Mouse (Mus musculus) kidney, adult 9 months (tissue): ENCODE measurements around the gene Itgb3bp.
A peak's percentile ranks its signal among the peaks of the same experiment; 100 is the strongest.

Experiments
- DNase-seq: peaks from one replicate; pipeline ENCODE4 v3.0.0; 2022

Itgb3bp gene

DNA sequence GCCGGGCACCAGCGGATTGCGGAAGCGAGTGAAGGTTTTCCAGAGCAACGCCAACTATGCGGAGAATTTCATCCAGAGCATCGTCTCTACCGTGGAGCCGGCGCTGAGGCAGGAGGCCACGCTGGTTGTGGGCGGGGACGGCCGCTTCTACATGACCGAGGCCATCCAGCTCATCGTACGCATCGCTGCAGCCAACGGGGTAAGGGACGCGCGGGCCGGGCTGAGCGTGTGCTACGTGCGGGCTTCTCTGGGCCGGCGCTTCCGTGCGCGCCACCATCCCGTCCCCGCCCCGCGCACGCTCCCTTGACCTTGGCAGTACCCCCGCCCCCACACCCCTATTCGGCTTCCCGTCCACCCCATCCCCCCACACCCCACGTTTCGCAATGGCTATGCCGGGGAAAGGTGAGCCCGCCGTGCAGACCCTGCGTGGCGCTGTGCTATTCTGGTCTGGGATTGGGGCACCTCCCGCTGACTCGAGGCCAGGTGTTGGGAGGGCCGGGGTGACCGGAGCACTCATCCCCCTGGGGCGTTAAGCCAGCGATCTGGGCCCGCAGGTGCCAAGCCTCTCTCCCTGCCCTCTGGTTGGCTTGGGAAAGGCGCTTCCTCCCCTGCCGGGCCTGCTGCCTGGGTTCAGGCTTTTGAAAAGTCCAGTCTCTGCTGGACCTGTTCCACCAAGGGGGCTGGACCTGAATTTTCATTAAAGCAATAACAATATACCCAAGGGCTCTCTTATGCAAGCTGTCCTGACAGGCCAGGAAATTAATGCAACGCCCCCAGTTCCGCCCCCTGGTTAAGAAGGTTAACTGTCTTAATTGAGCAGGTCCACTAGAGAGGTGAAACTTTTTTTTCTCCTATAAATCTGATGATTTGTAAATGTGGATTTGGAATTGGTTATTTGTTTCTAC is at the start of gene Itgb3bp:
Gene Itgb3bp, minus strand, starts transcription at position 201 of the 905 bp plus-strand sequence.
- peak; percentile 94 for DNase-seq

DNA sequence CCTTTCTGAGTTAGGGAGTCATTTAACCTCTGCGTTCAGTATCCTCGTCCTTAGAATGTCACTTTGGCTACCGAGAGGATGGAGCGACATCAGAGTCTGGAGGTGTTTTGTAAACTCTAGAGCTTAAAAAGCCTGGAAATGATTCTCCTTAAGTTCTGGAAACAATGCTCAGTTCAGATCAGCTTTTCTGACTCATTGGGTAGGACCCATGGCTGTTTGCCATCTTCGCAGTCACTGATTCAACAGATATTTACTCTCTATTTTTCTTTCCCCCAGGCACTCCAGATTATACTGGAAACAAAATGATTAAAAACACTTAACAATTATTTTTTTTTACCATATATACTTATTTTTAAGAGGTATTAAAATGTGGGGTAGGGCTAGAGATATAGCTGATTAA is 49.7 kb upstream of the Itgb3bp start:
- DNase-seq = no peak

DNA sequence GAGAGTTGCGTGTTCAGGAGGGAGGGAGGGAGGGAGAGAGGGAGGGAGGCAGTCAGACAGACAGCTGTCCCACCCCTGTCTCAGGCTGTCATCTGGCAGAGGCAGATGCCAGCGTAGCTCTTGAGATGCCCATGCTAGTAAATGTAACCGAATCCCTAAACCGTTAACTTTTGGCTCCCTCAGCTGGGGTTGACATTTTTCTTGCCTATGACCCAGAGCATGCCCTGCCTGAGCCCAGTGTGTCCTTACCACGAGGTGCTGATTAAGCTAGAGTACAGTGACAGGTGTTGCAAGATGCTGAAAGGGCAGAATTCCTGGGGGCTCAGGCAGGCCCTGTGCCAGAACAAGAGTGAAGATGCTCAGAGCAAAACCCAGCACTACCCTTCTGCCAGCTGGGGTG is 44.8 kb upstream of the Itgb3bp start:
- DNase-seq = no peak

DNA sequence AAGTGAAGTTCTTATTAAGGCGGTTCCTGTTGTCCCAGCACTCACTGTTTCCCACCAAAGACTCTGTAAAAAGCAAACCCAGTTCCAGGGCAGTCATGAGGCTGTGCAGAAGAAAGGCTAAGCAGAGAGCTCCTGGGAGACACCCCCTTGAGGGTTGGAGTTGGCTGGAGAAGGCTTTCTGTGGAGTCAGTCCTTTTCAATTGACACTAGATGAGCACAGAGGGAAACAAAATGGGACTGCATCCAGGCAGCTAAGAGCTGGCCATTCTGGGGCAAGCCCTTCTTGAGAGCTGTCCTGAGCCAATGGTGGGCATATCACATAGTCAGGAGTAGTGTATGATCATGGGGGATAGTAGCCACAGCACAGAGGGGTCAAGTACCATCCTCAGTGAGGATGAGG is 44.3 kb upstream of the Itgb3bp start:
- no peak for DNase-seq

DNA sequence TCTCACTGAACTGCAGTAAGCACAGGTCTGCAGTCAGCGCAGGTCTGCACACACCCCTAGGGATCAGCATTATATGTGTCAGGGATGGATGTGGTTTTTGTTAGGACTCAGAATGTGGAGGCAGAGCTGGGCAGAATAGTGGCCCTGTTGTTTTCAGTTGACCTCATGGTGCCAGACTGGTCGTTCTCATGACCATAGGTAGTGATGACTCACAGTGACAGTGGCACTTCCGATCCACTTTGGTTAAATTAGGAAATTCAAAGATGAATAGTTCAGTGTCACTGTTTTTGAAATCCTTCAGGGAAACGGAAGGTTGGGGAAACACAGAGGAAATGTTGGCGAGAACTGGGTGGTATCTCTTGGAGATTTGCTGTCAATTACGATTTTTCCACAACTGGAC is 43.3 kb upstream of the Itgb3bp start:
- no peak for DNase-seq

DNA sequence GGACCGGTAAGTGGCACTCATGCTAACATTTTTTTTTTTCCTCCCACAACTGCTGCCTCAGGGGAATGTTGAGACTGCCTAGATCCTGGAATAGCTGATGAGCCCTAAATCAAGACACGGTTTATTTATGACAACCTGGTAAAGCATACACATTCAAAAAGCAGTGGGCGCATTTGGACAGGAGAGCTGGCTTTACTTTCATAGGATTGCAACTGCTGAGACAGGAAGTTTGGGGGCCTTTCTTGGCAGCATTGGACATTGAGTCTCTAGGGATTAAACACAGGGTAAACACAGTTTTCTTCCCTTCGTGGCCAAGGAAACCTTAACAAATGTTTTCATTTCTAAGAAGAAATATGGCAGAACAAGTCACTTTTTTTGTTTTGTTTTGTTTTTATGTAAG is 40.5 kb upstream of the Itgb3bp start:
- peak; percentile 26 for DNase-seq

DNA sequence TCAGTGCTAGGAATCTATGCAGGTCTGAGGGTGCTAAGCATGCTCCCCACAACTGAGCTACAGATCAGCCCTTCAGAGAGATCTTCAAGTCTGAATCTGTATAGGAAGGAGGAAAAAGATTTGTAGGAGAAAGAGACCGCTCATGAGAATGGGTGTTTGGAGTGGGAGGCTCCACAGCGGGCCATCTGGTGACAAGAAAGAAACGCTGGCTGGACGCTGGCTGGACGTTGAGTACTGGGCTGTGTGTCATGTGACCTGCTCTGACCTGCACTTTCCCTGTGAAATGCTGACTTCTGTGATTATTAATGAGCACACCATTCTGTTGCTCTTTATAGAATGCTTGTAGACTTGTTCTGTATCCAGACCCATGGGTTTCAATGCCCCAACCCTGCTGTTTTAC is 39.7 kb upstream of the Itgb3bp start:
- peak; percentile 57 for DNase-seq

DNA sequence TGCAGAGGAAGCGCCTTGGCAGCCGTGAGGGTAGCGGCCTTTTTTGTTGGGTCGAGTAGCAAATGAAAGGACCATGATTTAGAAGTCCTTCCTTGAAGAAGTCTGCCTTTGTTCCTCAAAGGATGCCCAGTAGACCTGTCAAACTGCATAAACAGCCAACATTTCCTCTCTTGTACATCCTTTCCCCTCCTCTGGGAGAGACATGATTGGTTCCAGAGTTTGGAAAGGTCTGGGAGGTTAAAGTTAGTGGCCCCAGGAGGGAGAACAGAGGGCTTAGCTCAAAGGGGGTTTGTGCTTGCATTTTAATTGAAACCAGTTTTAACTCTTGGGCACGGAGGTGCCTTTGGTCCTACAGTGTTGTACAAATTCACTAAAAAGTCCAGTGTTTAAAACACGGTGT is 36.9 kb upstream of the Itgb3bp start:
- no peak for DNase-seq

DNA sequence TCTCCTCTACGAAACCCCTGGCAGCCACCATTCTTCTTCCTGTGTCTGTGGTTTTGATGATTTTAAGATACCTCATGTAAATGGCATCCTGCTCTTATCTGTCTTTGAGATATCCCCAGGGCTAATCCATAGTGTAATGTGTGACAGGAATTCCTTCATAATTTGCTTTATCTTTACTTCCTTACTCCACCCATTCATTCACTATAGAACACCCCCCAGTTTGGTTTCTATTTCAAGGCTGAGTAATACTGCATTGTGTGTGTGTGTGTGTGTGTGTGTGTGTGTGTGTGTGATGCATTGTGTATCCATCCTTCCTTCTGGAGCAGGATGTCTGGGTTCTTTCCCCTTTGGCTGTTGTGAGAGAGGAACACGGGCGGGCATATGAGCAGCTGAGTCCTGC is 29.7 kb upstream of the Itgb3bp start:
- DNase-seq = no peak

DNA sequence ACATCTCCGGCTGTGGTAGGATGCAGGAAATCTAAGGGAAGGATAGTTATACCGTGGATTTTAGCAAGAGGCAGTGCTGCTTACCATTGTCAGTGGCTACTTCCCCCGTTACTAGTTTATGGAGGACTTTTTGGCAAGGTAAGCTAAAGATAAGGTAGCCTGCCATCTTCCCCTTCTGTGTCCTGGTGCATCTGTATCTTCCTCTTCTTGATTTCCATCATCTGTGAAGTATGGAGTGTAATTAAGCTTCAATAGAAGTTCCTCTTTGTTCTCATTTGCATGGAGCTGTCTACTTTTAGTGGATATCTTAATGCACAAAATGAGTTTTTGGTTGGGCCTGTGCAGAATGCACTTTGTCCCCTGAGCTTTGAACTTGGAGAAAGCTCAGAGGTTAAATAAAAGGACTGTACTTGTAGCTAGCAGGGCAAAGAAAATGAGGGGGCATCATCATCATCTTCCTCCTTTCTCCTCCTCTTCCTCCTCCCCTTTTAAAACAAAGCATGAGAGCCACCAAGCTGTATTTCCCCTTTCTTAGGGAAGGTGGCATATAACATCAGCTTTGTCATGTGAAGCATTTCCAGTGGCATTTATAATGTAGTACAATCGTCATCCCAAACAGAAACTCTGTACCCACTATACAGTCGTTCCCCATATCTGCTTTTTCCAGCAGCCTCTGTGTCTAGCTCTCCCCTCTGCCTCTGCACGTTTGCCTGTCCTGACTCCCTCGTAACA is 28.6 kb upstream of the Itgb3bp start:
- DNase-seq = peak; percentile 55

DNA sequence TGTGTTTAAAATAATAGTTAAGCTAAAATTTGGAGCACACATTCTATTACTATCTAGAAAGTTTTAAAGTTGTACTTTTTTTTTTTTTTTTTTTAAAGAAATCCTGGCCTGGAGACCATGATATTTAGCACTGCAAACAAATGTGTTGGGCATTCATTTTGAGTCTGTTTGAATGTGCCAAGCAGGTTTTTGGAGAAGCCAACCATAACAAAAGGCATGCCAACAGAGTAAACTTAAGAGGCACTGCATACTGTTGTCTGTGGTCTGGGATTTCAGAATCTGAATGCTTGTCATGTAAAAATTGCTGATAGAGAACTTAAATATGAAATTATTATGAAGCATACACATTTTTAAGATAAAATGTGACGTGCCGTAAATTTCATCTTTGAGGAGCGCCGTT is 27.6 kb upstream of the Itgb3bp start:
- DNase-seq = no peak

DNA sequence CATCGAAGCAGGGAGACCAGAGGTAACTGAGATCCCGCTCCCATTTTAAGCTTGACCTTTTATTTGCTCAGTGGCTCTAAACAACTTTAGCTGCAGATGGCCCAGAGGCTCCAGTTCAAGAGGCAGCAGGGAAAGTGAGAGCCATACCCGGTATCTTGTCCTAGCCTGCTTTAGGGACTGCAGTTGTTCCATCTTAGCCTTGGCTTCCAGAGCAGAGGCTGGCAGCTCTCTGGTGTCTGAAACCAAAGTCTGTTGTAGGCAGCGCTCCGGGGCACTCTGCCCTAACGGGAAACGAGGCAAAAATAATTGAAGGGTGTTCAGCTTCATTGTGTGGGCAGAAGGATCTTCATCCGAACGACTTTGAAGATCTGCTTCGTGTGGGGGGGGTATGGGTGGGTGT is 25.8 kb upstream of the Itgb3bp start:
- DNase-seq = no peak

DNA sequence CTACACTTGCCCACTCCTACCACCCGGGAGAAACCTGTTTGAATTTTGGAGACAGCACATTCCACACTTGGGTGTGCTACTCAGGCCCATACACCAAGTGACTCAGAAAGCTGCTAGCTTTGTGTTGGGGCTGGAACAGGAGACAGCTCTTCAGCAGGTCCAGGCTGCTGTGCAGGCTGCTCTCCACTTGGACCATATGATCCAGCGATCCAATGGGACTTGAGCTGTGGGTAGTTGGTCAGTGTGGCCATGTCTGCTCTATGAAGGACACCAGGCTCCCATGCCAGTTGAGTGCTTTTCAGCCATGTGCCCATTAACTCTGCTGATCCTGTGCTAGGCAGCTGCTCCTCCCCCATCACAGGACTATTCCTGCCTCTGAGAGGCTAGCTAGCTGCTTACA is 24.3 kb upstream of the Itgb3bp start:
- DNase-seq = no peak

DNA sequence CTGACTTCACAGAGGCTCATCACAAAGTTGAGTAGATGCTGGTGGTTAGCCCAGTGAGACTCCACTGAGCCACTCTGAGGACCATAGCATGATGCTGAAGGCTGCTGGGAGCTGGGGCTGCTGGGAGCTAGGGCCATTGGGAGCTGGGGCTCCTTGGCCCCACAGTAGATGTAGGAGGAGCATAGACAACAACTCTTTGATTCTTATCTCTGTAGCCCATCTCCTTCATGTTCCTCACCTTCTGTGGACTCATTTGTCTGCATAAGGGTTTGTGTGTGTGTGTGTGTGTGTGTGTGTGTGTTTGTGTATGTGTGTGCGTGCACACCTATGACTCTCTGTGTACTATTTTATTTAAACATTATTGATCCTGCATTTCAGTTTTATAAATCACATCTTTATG is 18.3 kb upstream of the Itgb3bp start:
- DNase-seq = no peak

DNA sequence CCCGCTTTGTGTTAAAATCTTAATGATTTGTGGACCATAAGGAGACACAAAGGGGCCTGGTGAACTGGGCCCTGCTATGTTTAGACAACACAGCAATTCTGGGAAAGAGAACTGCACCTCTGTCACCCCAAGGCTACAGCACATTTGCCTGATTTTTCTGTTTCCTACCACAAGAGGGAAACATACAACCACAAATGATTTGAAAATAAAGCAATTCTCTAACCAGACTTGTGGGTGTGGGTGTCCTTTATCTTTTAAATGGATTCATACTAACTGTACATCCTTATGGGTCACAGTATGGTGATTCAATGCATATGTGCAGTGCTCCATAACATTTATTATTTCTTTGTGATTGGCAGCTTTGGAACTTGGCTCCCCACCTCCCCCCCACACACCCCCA is 17.6 kb upstream of the Itgb3bp start:
- DNase-seq = no peak

DNA sequence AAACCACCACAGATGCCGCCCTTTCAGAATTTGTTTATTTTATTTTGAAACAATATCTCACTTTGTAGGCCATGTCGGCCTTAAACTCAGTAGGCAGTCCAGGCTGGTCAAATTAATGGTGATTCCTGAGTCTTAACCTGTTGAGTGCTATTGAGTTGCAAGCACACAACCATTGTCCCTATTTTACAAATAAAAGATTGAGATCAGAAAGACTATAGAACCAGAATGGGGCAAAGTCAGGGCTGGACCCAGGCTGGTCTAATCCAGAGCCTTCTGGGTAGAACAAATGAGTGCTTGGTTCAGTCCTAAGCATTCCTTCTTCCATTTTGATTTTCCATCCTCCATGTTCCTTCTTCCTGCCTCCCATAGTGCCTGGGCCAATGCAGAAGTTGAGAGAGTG is 16.9 kb upstream of the Itgb3bp start:
- DNase-seq = no peak

DNA sequence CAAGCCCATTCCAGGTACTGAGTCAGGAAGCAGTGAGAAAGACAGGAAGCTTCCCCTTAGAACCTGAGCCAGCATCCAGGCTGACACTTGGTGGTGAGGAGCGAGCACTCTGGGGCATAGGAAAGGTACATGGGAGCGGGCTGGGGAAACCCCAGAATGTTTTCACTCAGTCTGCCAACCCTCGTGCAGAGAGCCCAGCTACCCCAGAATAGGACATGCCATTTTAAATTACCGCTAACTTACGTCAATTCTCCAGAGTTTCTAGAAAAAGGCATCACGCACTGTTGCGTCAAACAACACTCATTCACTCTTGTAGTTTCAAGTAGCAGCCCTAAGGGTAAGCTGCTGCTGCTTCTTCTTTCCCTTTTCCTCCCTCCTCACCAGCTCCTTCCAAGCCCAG is 15.4 kb upstream of the Itgb3bp start:
- DNase-seq = no peak

DNA sequence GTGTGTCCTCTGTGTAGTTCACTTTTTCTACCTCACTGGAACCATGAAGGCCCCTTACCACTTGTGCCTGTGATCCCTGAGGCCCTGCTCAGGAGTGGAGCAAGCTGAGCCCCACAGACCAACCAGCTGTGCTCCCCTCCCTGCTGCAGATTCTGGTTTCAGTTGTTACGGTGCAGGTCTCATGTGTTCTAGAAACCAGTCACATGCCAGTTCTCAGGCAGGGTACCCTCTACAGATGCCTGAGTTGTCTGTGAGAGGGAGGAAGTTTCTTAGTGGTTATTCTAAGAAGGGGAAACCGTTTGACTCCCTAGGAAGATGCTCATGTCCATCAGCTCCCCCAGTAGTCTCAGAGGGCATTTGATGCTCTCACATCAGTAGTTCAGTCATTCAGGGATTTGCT is 15.0 kb upstream of the Itgb3bp start:
- no peak for DNase-seq

DNA sequence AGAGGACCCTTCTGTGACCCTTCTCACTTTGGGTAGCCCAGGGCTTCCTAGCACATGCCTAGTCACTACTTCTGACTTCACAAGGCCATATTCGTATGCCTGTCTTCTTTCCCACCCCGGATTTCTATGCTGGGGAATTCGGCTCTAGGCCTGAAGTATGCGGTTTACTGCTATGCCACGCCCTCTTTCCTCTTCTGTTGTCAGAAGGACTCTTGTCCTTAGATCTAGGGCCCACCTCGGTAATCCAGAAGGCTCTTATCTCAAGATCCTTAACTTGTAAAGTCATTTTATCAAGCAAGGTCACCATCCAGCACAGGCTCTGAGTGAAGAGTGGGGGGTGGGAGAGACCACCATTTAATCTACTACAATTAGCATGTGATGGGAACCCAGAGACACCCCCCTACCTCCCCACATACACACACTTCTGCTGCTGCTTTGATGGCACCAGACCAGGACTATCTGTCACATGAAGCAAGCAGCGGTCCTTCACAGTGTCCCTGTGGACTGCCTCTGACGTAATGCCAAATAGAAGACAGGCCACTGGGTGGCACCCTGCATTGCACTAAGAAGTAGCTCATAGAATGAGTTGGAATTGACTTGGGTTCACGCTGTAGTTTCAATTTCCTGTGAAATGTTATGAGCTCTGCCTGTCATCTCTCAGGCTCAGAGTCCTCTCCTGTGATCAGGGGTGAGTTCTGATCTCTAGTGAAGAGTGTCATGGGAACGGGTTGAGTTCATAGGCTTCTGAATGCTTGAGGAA is 12.2 kb upstream of the Itgb3bp start:
- DNase-seq = peak; percentile 38

DNA sequence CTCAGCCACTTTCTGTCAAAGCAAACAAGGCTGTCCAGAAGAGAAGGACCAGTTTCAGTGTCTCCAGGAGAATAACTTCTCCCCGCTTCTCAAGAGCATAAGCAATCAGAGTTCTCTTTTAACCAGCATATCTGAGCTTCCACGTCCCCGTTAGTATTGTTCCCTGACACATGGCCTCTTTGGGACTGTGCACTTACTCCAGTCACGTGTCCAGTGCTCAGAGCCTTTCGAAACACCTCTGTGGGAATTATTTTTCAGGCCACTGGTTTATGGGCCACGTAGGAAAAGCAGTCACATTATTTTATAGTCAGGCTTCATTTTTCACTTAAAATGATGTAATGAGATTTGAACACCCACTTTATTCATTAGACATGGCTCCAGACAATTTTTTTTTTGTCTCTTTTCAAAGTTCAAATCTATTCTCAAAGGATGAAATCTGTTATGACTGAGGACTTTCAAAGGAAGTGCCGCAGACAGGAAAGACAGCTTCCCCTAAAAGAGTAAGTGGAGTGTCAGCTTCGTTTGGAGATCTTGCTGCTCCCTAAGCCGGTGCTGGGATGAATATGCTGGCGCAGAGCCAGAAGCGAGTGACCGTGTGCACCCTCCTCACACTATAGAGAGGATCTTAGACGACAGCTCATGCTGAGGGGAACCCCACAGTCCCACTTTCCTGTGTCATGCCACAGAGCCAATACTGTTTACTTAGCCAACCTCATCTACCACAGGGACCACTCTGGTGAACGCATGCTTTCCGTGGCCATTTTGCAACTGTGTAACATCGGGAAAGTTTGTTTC is 10.3 kb upstream of the Itgb3bp start:
- no peak for DNase-seq

DNA sequence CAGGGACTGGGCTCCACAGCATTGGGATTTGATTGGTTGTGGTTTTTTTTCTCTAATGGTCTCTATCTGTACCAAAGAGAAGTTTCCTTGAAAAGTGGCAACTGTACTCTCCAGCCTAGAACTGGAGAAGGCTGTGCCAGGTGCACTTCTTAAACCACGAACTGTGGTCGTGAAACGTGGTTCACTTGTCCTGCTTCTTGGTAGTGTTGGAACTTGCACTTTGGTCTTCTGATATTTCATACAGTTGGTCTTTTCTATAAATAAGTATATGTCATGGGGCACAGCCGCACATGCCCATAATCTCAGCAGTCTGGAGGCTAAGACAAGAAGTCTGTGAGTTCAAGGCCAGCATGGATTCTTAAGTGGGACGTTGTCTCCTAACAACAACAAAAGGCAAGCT is 6.7 kb upstream of the Itgb3bp start:
- no peak for DNase-seq

DNA sequence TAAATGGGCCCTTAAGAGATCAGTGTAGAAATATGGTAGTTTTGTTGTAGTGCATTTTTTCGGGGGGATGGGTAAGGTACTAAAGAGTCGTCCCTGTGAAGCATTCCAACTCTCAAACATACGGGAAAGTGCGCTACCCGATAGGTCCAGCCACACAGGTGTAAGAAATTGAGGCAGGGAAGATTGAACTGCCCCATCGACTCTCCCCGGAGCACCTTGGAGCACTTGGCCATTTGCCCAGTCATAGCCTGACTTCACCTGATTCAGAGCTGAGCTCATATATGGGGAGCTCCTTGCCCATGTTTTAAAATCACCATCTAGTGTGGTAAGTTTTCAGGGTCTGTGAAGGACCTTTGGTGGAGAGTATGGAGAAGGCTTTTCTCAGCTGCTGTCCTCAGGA is 5.2 kb upstream of the Itgb3bp start:
- no peak for DNase-seq

DNA sequence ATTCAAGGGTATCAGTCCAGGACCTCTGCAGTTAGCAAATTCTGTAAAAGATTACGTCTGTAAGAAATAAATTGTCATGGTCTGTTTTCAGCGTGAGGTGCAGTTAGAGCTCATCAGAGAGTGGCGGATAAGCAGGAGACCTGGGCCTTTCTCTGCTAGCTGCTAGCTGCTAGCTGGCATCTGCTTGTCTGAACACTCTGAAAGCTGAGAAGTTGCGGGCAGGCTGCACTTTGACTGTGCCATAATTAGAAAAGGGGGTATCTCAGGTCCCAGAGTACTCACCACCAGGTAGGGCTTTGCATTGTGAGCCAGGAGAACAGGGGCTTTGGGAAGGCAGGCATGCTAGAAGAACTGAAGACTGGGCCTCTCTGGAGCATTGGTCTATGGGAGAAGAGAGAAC is 2.2 kb upstream of the Itgb3bp start:
- DNase-seq = no peak
